Mouse (Mus musculus) embryonic stem cell, embryonic (primary cell): ENCODE results near the gene Eif4e1b.

Experiments
- CTCF ChIA-PET, 4 experiments: fragments of 300-600 bp in 2 of 4; fragments of 350-600 bp in 2 of 4; sonication (Branson Sonifier 250); formaldehyde crosslinking; loops; one replicate each; lab custom pipeline; 2022; ENCODE audit warnings: inconsistent platforms in 2 of 4; lab: Charles Lee
- POLR2A ChIA-PET, 4 experiments: fragments of 300-600 bp in 2 of 4; fragments of 350-600 bp in 2 of 4; sonication (Branson Sonifier 250); formaldehyde crosslinking; loops; one replicate each; lab custom pipeline; 2022; ENCODE audit warnings: antibody characterized with exemption in 4 of 4, inconsistent platforms in 1 of 4; lab: Charles Lee

The Eif4e1b gene

GRCm38 (mm10) chr13:54806434-54806976 lies 22.7 kb downstream of the Eif4e1b start:
- POLR2A ChIA-PET = interaction anchor here in 2 of 4 experiments (0.7 to 1.0 kb wide), 2 partner anchors 11 to 13 kb away, joined by 3 read pairs; no protein-coding TSS in a partner anchor
- CTCF ChIA-PET = interaction anchor here in 3 of 4 experiments (0.6 to 2.9 kb wide), 8 partner anchors 9 to 104 kb away, joined by 3 to 22 read pairs (median 4); no protein-coding TSS in a partner anchor

DNA sequence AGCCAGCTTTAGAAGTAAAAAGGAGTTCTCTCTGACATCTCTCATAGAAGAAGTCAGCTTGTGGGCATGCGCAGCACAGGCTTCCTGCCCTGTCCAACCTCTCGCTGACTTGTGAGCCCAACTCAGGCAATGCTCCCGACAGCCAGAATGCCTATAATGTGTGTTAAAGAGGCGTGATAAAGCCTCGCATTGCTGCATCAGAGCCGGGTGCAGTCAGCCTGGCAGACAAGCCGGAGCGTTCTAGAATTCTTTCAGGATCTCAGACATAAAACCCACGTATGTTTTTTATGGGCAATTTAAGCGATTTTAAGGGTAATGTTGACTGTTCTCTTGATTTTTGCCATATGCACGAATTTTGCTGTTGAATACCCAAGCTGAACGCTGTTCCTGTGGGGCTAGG lies 24.3 kb downstream of the Eif4e1b start:
- CTCF ChIA-PET = no interaction called here
- POLR2A ChIA-PET = interaction anchor here in 1 of 4 experiments (0.6 kb wide), 1 partner anchor 141 kb away, joined by 3 read pairs; no protein-coding TSS in a partner anchor

GRCm38 (mm10) chr13:54811476-54811875 lies 27.7 kb downstream of the Eif4e1b start:
- CTCF ChIA-PET = interaction anchor here in 2 of 4 experiments (0.5 to 1.5 kb wide), 5 partner anchors 12 to 94 kb away, joined by 3 to 9 read pairs (median 7); no protein-coding TSS in a partner anchor

GRCm38 (mm10) chr13:54813381-54813780 lies 29.6 kb downstream of the Eif4e1b start:
- POLR2A ChIA-PET = no interaction called here
- CTCF ChIA-PET = interaction anchor here in 1 of 4 experiments (0.7 to 1.0 kb wide), 3 partner anchors 10 to 507 kb away, joined by 3 to 4 read pairs (median 3); no protein-coding TSS in a partner anchor

More at GRCm38 (mm10) chr13:54811476-54811875, 27.7 kb downstream of the Eif4e1b start:
- POLR2A ChIA-PET = interaction anchor here in 2 of 4 experiments (1.0 to 1.3 kb wide), 3 partner anchors 12 to 63 kb away, joined by 3 read pairs; no protein-coding TSS in a partner anchor

DNA sequence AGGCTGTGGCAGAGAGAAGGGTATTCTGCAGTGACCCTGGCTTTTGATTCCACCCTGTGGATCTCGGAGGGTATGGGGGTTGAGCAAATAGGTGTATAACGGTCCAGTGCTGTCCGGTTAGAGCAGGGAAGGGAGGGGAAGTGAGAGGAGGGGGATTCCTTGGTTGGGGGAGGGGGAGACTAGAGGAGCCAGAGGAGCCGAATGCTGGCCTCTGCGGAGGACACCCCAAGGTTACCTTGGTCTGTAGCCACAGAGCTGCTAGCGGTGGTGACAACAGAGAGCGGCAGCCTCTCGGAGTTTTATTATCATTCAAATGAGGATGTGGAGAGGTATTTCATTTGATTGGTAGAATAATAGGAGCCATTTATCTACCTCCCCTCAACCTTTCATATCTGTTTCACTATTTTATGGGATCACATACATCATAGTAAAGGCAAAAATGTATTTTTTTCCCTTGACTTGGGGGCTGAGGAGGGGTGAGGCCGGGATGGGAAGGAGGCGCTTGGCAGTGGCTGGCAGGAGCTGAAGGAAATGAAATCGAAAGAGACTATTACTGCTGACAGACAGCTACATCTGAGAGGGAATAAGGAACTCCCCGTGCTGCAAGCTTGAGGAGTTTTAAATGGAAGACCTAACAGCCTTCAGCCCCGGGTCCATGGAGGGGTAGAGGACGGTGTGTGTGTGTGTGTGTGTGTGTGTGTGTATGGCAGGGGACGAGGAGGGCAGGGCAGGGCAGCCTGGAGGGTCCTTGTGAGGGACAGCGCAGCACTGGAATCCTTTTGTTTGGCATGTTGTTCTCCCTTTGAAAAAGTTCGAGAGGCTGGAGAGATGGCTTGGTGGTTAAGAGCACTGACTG lies 34.8 kb downstream of the Eif4e1b start:
- CTCF ChIA-PET = interaction anchor here in 2 of 4 experiments (0.7 to 2.2 kb wide), 6 partner anchors 13 to 151 kb away, joined by 3 to 10 read pairs (median 5); no protein-coding TSS in a partner anchor
- POLR2A ChIA-PET = interaction anchor here in 3 of 4 experiments (0.6 to 2.3 kb wide), 13 partner anchors 10 to 449 kb away, joined by 3 to 6 read pairs (median 3); partner anchors contain the start of gene Tspan17 (in 1 of the 3)

GRCm38 (mm10) chr13:54821106-54821505 lies 37.3 kb downstream of the Eif4e1b start:
- ChIA-PET CTCF (interaction anchor here in 2 of 4 experiments (0.9 to 1.1 kb wide), 3 partner anchors 22 to 29 kb away, joined by 3 to 10 read pairs (median 3); no protein-coding TSS in a partner anchor), POLR2A (interaction anchor here in 1 of 4 experiments (0.8 to 1.7 kb wide), 4 partner anchors 9 to 284 kb away, joined by 3 to 5 read pairs (median 3); partner anchors contain the start of gene Zfp346)

GRCm38 (mm10) chr13:54821931-54822330 lies 38.1 kb downstream of the Eif4e1b start:
- ChIA-PET POLR2A (interaction anchor here in 1 of 4 experiments (0.6 to 1.7 kb wide), 4 partner anchors 30 to 283 kb away, joined by 3 to 4 read pairs (median 4); partner anchors contain the start of genes Tspan17 and Zfp346), CTCF (no interaction called here)

GRCm38 (mm10) chr13:54824111-54824931 lies 40.5 kb downstream of the Eif4e1b start:
- CTCF ChIA-PET = interaction anchor here (0.7 to 2.2 kb wide), 18 partner anchors 9 to 247 kb away, joined by 3 to 10 read pairs (median 4); partner anchors contain the start of gene Tspan17 (in 1 of the 4)
- POLR2A ChIA-PET = interaction anchor here (0.5 to 2.0 kb wide), 23 partner anchors 10 to 1063 kb away, joined by 3 to 15 read pairs (median 3); partner anchors contain the start of gene Tspan17 (in 1 of the 4)

- ChIA-PET POLR2A (interaction anchor here in 2 of 4 experiments (0.9 to 1.5 kb wide), 3 partner anchors 12 to 36 kb away, joined by 3 to 6 read pairs (median 3); no protein-coding TSS in a partner anchor), CTCF (interaction anchor here in 2 of 4 experiments (1.1 to 1.9 kb wide), 3 partner anchors 28 to 35 kb away, joined by 3 to 8 read pairs (median 5); no protein-coding TSS in a partner anchor)
Observed at GRCm38 (mm10) chr13:54827992-54828391, 44.2 kb downstream of the Eif4e1b start.

DNA sequence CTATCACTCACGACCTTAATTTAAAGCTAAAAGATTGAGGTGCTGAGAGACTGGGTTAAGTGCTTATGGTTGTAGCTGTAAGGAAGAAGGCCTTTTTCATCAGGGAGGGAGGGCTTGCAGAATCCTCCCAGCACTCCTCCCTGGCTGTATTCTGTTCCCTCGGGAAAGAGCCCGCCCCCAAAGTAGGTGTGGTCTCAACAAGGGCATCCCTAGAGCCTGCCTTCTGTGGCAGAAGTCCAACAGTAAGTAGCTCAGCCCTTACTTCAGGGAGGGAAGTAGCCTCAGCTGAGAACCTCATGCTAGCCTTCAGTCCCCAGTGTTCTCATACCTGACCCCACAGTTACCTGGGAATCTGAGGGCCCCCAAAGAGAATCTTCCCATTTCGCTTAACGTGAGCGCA lies 44.7 kb downstream of the Eif4e1b start:
- POLR2A ChIA-PET = interaction anchor here in 2 of 4 experiments (0.7 to 1.7 kb wide), 7 partner anchors 10 to 35 kb away, joined by 3 to 6 read pairs (median 3); no protein-coding TSS in a partner anchor

GRCm38 (mm10) chr13:54829450-54829849 lies 45.7 kb downstream of the Eif4e1b start:
- CTCF ChIA-PET = interaction anchor here in 3 of 4 experiments (1.1 to 1.9 kb wide), 6 partner anchors 24 to 37 kb away, joined by 3 to 8 read pairs (median 4); no protein-coding TSS in a partner anchor

More for the DNA sequence above, 44.7 kb downstream of the Eif4e1b start:
- CTCF ChIA-PET = interaction anchor here in 3 of 4 experiments (0.8 to 1.9 kb wide), 7 partner anchors 23 to 84 kb away, joined by 3 to 8 read pairs (median 4); no protein-coding TSS in a partner anchor

DNA sequence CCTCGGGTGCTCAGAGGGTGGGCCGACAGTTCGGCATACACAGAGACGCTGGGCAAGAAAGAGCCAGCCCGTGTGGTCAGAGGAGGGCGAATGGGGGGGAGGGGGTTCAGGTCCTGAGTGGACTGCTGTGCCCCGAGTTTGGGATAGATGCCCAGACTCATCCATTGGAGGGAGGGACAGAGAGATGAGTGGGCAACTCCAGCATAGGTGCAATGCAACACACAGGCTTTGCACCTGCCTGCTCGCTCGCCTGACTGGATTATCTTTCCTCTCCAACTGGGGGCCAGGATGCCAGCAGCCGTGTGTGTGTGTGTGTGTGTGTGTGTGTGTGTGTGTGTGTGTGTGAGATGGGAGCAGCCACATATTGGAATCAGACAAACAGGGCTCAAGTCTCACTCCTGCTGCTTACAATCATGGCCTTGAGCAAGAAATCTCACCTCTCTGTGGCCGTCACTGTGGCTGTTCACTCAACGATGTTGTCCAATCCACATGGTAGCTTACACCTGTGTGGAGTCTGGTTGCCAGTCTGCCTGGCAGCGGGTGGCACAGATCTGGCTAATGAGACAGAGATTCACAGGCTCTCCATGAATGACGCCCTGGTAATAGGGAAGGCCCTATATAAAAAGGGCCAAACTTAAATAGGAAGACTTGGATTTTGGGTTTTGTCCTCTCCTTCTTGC lies 52.7 kb downstream of the Eif4e1b start:
- POLR2A ChIA-PET = no interaction called here
- CTCF ChIA-PET = no interaction called here

More at GRCm38 (mm10) chr13:54829450-54829849, 45.7 kb downstream of the Eif4e1b start:
- POLR2A ChIA-PET = interaction anchor here in 2 of 4 experiments (0.7 to 1.7 kb wide), 10 partner anchors 8 to 163 kb away, joined by 3 to 6 read pairs (median 3); no protein-coding TSS in a partner anchor

GRCm38 (mm10) chr13:54837061-54837460 lies 53.3 kb downstream of the Eif4e1b start:
- ChIA-PET CTCF (no interaction called here), POLR2A (interaction anchor here in 1 of 4 experiments (2.4 kb wide), 1 partner anchor 12 kb away, joined by 8 read pairs; no protein-coding TSS in a partner anchor)

DNA sequence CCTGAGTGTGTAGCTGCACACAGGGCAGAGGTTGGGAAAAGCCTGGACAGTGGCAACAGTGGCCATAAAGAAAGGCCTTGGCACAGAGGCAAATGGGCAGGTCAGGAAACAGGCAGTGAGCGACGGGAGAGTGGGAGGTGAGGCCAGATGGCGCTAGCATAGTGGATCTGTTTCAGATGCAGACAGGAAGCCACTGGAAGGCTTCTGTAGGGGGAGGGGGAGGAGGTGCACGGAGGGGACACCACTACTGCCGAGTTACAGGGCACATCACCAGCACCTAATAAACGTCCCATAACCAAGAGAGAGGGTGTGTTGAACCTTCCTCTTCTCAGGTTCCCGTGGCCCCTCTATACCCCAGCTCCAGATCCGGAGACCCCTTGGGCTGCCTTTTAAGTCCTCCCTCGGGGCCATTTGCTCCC lies 53.7 kb downstream of the Eif4e1b start:
- POLR2A ChIA-PET = interaction anchor here in 2 of 4 experiments (0.7 to 2.4 kb wide), 3 partner anchors 13 to 19 kb away, joined by 5 to 8 read pairs (median 8); no protein-coding TSS in a partner anchor
- CTCF ChIA-PET = interaction anchor here in 1 of 4 experiments (0.6 kb wide), 1 partner anchor 40 kb away, joined by 3 read pairs; no protein-coding TSS in a partner anchor
